Mouse (Mus musculus) cortical plate, adult 2 months (tissue): ENCODE results near the gene Emilin2.

Experiments
- CTCF ChIP-seq: fragments of 200-500 bp; IDR thresholded peaks from 2 replicates; pipeline ENCODE4 v1.5.1; 2011; ENCODE audit warnings: mild to moderate bottlenecking, control low read depth, low read length; ENCODE audit not compliant: insufficient read depth; ENCODE audit errors: extremely low read depth
- POLR2A ChIP-seq: fragments of 200-500 bp; IDR thresholded peaks from 2 replicates; pipeline ENCODE4 v1.6.1; 2011; ENCODE audit warnings: mild to moderate bottlenecking, low read length, control low read depth; ENCODE audit not compliant: insufficient read depth; ENCODE audit errors: extremely low read depth

GRCm38 (mm10) chr17:71216263-71216662, 95.5 kb downstream of the Emilin2 start:
- TF ChIP-seq POLR2A = no peak
- no peak for TF ChIP-seq CTCF
